Mouse (Mus musculus): ENCODE results near the gene Akap1.

DNA sequence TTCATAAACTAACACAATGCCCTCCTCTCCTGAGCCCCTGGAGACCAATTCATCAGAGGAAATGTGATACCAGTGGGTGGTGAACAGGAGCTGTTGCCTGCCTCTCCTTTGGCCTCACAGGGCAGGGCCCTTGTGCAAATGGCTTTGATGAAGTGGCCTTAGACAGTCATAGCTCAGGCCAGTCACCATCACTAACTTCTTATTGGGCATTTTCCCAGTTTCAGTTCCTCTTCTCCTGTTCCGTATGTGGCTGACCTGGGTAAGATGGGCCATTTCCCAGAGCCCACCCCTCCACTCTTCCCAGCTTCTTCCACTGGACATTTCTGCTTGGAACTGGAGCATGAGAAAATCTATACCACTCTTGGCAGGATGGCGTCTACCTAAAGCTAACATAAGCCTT, 5.1 kb upstream of the Akap1 start:
- no peak for TF ChIP-seq CTCF (IDR thresholded peaks at IDR 0.05; ENCODE audit: low read depth)
- no peak for TF ChIP-seq EP300 (IDR thresholded peaks at IDR 0.05; ENCODE audit: low read depth)

Measured in heart, postnatal 0 days (tissue).